Mouse (Mus musculus) CH12.LX (cell line): ENCODE measurements around the gene Gpr68. TPM values are rescaled to one million over a fixed set of nuclear protein-coding genes. Genes with fewer than 3 reads are reported as not detected.

ENCODE experiments used
- DNase-seq: peaks from one replicate; pipeline ENCODE4 v3.0.0-alpha.2; 2013; ENCODE audit errors: extremely low read depth
- H3K27ac ChIP-seq: 2 replicates; pipeline ENCODE4 v1.5.1; 2012; ENCODE audit warnings: low read depth, mild to moderate bottlenecking, control low read depth, moderate library complexity; ENCODE audit not compliant: insufficient read depth
- H3K27me3 ChIP-seq: replicated peaks from 2 replicates; pipeline ENCODE3; 2012; ENCODE audit warnings: inconsistent platforms
- H3K36me3 ChIP-seq, 2 experiments: replicated peaks in 1 of 2; 2 replicates each; pipeline versions ENCODE3 to v1.6.1; 2012; ENCODE audit warnings: inconsistent platforms in 1 of 2, low read length in 1 of 2, mild to moderate bottlenecking in 1 of 2, mixed read lengths in 1 of 2, moderate library complexity in 1 of 2; ENCODE audit not compliant: control insufficient read depth in 1 of 2, insufficient read depth in 1 of 2
- H3K4me1 ChIP-seq, 2 experiments: 2 replicates each; pipeline ENCODE4 v1.6.1; 2012; ENCODE audit warnings: inconsistent platforms in 1 of 2, moderate library complexity in 1 of 2; ENCODE audit not compliant: insufficient read depth in 2 of 2, control insufficient read depth in 1 of 2
- H3K4me2 ChIP-seq: 2 replicates; pipeline ENCODE4 v1.6.1; 2012; ENCODE audit warnings: low read depth, mild to moderate bottlenecking, control low read depth; ENCODE audit not compliant: poor library complexity, insufficient read depth, severe bottlenecking
- H3K4me3 ChIP-seq, 3 experiments: fragments of 150-350 bp in 1 of 3; sonication (generic) in 1 of 3; replicated peaks in 1 of 3; 2 replicates each; pipeline versions ENCODE3 to v1.5.1; 2011 to 2012; ENCODE audit warnings: low read depth in 2 of 3, low read length in 2 of 3, mild to moderate bottlenecking in 2 of 3, moderate library complexity in 2 of 3, control low read depth in 1 of 3, improper control_type of control experiment in 1 of 3, inconsistent platforms in 1 of 3, mixed read lengths in 1 of 3; ENCODE audit not compliant: poor library complexity in 1 of 3
- H3K79me2 ChIP-seq: replicated peaks from 2 replicates; pipeline ENCODE4 v1.6.1; 2012; ENCODE audit warnings: mild to moderate bottlenecking, moderate library complexity; ENCODE audit not compliant: control insufficient read depth, poor library complexity, insufficient read depth, severe bottlenecking; ENCODE audit errors: extremely low read depth
- H3K9ac ChIP-seq: 2 replicates; pipeline ENCODE4 v1.6.1; 2012; ENCODE audit warnings: low read depth, mild to moderate bottlenecking, control low read depth, moderate library complexity; ENCODE audit not compliant: insufficient read depth
- H3K9me3 ChIP-seq: replicated peaks from 2 replicates; pipeline ENCODE3; 2012; ENCODE audit warnings: low read length, inconsistent platforms, mixed read lengths
- BHLHE40 ChIP-seq: IDR thresholded peaks from 2 replicates; pipeline ENCODE4 v1.6.1; 2011; ENCODE audit warnings: mild to moderate bottlenecking, low read depth, low read length, improper control_type of control experiment
- CHD2 ChIP-seq: IDR thresholded peaks from 2 replicates; pipeline ENCODE4 v1.6.1; 2011; ENCODE audit warnings: low read length, improper control_type of control experiment
- E2F4 ChIP-seq: IDR thresholded peaks from 2 replicates; pipeline ENCODE4 v1.6.1; 2011; ENCODE audit warnings: low read depth, low read length, improper control_type of control experiment; ENCODE audit not compliant: insufficient replicate concordance
- ELF1 ChIP-seq: IDR thresholded peaks from 2 replicates; pipeline ENCODE4 v1.6.1; 2014; ENCODE audit warnings: low read depth, mild to moderate bottlenecking, inconsistent platforms, low read length, improper control_type of control experiment
- EP300 ChIP-seq: IDR thresholded peaks from 2 replicates; pipeline ENCODE4 v1.6.1; 2011; ENCODE audit warnings: low read length, improper control_type of control experiment
- ETS1 ChIP-seq: conservative IDR thresholded peaks from 2 replicates; pipeline ENCODE4 v1.6.1; 2012; ENCODE audit warnings: low read depth, mild to moderate bottlenecking, inconsistent platforms, low read length, improper control_type of control experiment, moderate library complexity
- HCFC1 ChIP-seq: IDR thresholded peaks from 2 replicates; pipeline ENCODE4 v1.6.1; 2012; ENCODE audit warnings: low read depth, mild to moderate bottlenecking, inconsistent platforms, low read length, improper control_type of control experiment
- IRF4 ChIP-seq: IDR thresholded peaks from 2 replicates; pipeline ENCODE4 v1.6.1; 2014; ENCODE audit warnings: low read depth, mild to moderate bottlenecking, inconsistent platforms, low read length, improper control_type of control experiment
- JUN ChIP-seq: IDR thresholded peaks from 2 replicates; pipeline ENCODE4 v1.6.1; 2011; ENCODE audit warnings: low read depth, mild to moderate bottlenecking, low read length, improper control_type of control experiment, moderate library complexity; ENCODE audit not compliant: insufficient read depth
- JUND ChIP-seq: conservative IDR thresholded peaks from 2 replicates; pipeline ENCODE4 v1.6.1; 2011; ENCODE audit warnings: low read depth, low read length, improper control_type of control experiment
- MAFK ChIP-seq: IDR thresholded peaks from 2 replicates; pipeline ENCODE4 v1.6.1; 2011; ENCODE audit warnings: low read length, improper control_type of control experiment; ENCODE audit not compliant: insufficient replicate concordance
- MAX ChIP-seq: IDR thresholded peaks from 2 replicates; pipeline ENCODE4 v1.6.1; 2011; ENCODE audit warnings: low read length, improper control_type of control experiment
- MAZ ChIP-seq: IDR thresholded peaks from 2 replicates; pipeline ENCODE4 v1.6.1; 2012; ENCODE audit warnings: low read depth, mild to moderate bottlenecking, inconsistent platforms, low read length, improper control_type of control experiment, moderate library complexity
- MEF2A ChIP-seq: IDR thresholded peaks from 2 replicates; pipeline ENCODE4 v1.6.1; 2014; ENCODE audit warnings: low read depth, mild to moderate bottlenecking, inconsistent platforms, low read length, improper control_type of control experiment, borderline replicate concordance
- POLR2A ChIP-seq: IDR thresholded peaks from 2 replicates; pipeline ENCODE4 v1.6.1; 2011; ENCODE audit warnings: low read depth, mild to moderate bottlenecking, improper control_type of control experiment, low read length
- RAD21 ChIP-seq: IDR thresholded peaks from 2 replicates; pipeline ENCODE4 v1.6.1; 2011; ENCODE audit warnings: low read depth, mild to moderate bottlenecking, low read length, improper control_type of control experiment, moderate library complexity
- RCOR1 ChIP-seq: conservative IDR thresholded peaks from 2 replicates; pipeline ENCODE4 v1.6.1; 2012; ENCODE audit warnings: low read depth, mild to moderate bottlenecking, inconsistent platforms, low read length, improper control_type of control experiment
- SIN3A ChIP-seq: IDR thresholded peaks from 2 replicates; pipeline ENCODE4 v1.6.1; 2012; ENCODE audit warnings: low read length, improper control_type of control experiment, inconsistent platforms
- SMC3 ChIP-seq: IDR thresholded peaks from 2 replicates; pipeline ENCODE4 v1.6.1; 2011; ENCODE audit warnings: low read depth, low read length, improper control_type of control experiment
- TCF12 ChIP-seq: IDR thresholded peaks from 2 replicates; pipeline ENCODE4 v1.6.1; 2014; ENCODE audit warnings: low read depth, mild to moderate bottlenecking, inconsistent platforms, low read length, improper control_type of control experiment
- USF1 ChIP-seq: IDR thresholded peaks from 2 replicates; pipeline ENCODE4 v1.6.1; 2014; ENCODE audit warnings: low read depth, mild to moderate bottlenecking, inconsistent platforms, low read length, improper control_type of control experiment
- USF2 ChIP-seq: conservative IDR thresholded peaks from 2 replicates; pipeline ENCODE4 v1.6.1; 2011; ENCODE audit warnings: low read depth, low read length, improper control_type of control experiment
- ZMIZ1 ChIP-seq: IDR thresholded peaks from 2 replicates; pipeline ENCODE4 v1.6.1; 2012; ENCODE audit warnings: low read depth, mild to moderate bottlenecking, inconsistent platforms, low read length, improper control_type of control experiment
- dilution Hi-C: fragments of 300-500 bp; cut with MboI; formaldehyde crosslinking; loops from 2 replicates; pipeline ENCODE4 v1.14.3; 2020; ENCODE audit warnings: low sequenced_read_pairs; ENCODE audit not compliant: extremely low pct_unique_long_range_greater_than_20kb, extremely low pct_ligation_motif_present
- in situ Hi-C: fragments of 300-500 bp; cut with MboI; formaldehyde crosslinking; loops from 3 replicates; pipeline ENCODE4 v1.14.3; 2019; ENCODE audit warnings: low sequenced_read_pairs, low pct_ligation_motif_present, low pct_unique_long_range_greater_than_20kb, mixed read lengths
- polyA plus RNA-seq: library from polyadenylated mRNA; unstranded; fragments of >175 nt; gene quantifications from 2 replicates; pipeline ENCODE4 v1.2.1, GENCODE M21; 2012; ENCODE audit warnings: low read depth; ENCODE audit not compliant: insufficient read length
- total RNA-seq, 2 experiments: library from RNA; depleted of rRNA; stranded (reverse); fragments of 300-350 nt in 1 of 2; fragments of >200 nt in 1 of 2; gene quantifications; 2 replicates each; pipeline ENCODE4 v1.2.3; 2012 to 2014

The Gpr68 gene
- total and polyA plus RNA-seq, 3 experiments: 1.2 to 4.2 (median 1.5) TPM

DNA sequence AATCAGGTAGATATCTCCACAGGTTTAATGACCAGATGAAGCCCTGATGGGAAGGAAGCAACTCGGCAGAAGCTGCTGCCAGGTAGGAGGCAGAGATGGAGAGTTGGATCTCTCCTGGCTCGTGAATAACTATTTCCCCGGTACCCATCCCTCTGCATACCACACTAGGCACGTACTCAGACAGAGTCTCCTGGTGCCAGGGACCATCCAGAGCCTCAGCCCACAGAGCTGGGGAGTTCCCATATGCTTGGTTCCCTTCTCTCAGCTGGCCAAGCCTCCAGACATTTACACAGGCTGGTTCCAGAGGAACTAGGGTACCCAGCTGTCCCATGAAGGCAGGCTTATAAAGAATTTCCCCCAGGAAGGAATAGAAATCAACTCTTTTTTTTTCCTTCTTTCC is 21.1 kb downstream of the Gpr68 start:
- dilution Hi-C loops (no loop called here), in situ Hi-C loops (loop anchor here (5.0 kb wide), 1 partner anchor 35 kb away; no protein-coding TSS in a partner anchor)
- Histone ChIP-seq H3K4me3 (peak overlapping the region in 1 of 3 experiments; percentile 6), H3K4me2 (no peak overlapping the region), H3K27me3 (no peaks in the 10 kb centered on the region), H3K4me1 (peaks cover 28 to 59% of the 10 kb centered on the region in 2 experiments), H3K27ac (no peak overlapping the region), H3K9ac (no peak overlapping the region), H3K36me3 (no peaks in the 10 kb centered on the region), H3K9me3 (no peaks in the 10 kb centered on the region), H3K79me2 (no peaks in the 10 kb centered on the region)
- TF ChIP-seq POLR2A (no peak), MAFK (no peak), MAX (no peak), IRF4 (no peak), E2F4 (no peak)
- DNase-seq: no peak

DNA sequence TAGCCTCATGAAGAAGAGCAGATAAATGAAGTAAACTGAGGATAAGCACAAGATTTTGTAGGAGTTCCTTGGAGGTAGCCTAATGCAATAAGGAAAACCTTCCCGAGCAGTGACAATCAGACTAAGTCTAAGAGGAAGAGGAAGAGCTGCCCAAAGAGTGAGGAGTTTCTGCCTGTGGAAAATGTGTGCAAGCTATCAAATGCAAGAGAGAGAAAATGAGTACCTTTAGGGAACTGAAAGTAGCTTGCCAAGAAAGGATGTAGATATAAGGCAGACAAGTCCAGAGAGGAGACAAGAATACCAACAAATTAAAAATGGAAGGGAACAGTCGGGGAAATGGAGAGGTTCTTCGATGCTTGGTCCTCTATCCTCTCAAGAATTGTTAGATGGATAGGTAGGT is 22.4 kb downstream of the Gpr68 start:
- Histone ChIP-seq H3K27me3 (no peaks in the 10 kb centered on the region), H3K9me3 (no peaks in the 10 kb centered on the region), H3K4me2 (no peak overlapping the region), H3K36me3 (no peaks in the 10 kb centered on the region), H3K9ac (no peak overlapping the region), H3K4me3 (no peak overlapping the region), H3K4me1 (peaks cover 35 to 71% of the 10 kb centered on the region in 2 experiments)
- in situ Hi-C loops: loop anchor here (5.0 kb wide), 1 partner anchor 33 kb away; no protein-coding TSS in a partner anchor
- TF ChIP-seq TCF12 (no peak), MAZ (no peak), ETS1 (peak; percentile 67), USF1 (no peak), JUND (peak; percentile 73), MEF2A (peak; percentile 51; the same call in 1 of the 2 replicates), ELF1 (peak; percentile 33; the same call in 1 of the 2 replicates), SIN3A (peak; percentile 27; the same call in 1 of the 2 replicates), POLR2A (no peak), EP300 (peak; percentile 97), RAD21 (no peak), BHLHE40 (peak; percentile 48; the same call in 1 of the 2 replicates), ZMIZ1 (no peak), IRF4 (peak; percentile 95), USF2 (no peak), CHD2 (peak; percentile 60), SMC3 (no peak), RCOR1 (peak; percentile 76; the same call in 1 of the 2 replicates), HCFC1 (0 out of 2 replicates have a peak, but pooled peaks have one; percentile 18), JUN (peak; percentile 77)
- TF ChIP-seq, all 38 proteins: peak for 12
- Histone ChIP-seq H3K27ac (no peak overlapping the region), H3K79me2 (no peaks in the 10 kb centered on the region)
- dilution Hi-C loops: no loop called here
- peak; percentile 50 for DNase-seq
